Mouse (Mus musculus): ENCODE data around the gene Rplp1. TPM values are rescaled to one million over a fixed set of nuclear protein-coding genes. Genes with fewer than 3 reads are reported as not detected.

Gene Rplp1
- polyA plus RNA-seq, 1 experiment = 6,021 TPM

DNA sequence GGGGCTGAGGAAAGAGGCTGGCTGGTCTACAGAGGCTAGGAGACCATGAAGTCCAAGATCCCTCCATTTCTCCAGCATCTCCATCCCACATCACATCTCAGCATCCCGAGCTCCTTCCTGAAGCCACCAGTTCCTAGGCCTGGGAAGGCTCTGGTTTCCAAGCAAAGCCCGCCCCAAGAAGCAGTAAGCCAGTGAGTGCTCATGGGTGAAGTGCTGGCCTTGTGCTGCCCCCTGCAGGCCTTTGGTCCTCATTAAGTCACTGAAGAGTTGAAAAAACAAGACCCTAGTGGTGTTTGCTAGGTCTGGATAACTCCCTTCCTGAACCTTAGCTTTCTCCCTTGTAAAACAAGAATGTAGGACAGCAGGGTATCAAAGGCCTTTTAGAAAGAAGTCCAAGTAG lies 35.5 kb downstream of the Rplp1 start:
- Histone ChIP-seq H3K4me3 (ENCODE audit: low read depth, low read length) (no peak overlapping the region), H3K4me1 (ENCODE audit: control insufficient read depth, insufficient read depth, low read length) (no peaks in the 10 kb centered on the region), H3K27ac (ENCODE audit: insufficient read depth, low read length) (no peak overlapping the region), H3K27me3 (ENCODE audit: control insufficient read depth, insufficient read depth, low read length, poor library complexity, severe bottlenecking) (no peaks in the 10 kb centered on the region), H3K36me3 (ENCODE audit: control insufficient read depth, insufficient read depth, low read length, poor library complexity, severe bottlenecking) (no peaks in the 10 kb centered on the region), H3K9ac (ENCODE audit: low read depth, poor library complexity, severe bottlenecking) (no peak overlapping the region), H3K9me3 (replicated peaks; ENCODE audit: control insufficient read depth, insufficient read depth, low read length, poor library complexity, severe bottlenecking) (no peaks in the 10 kb centered on the region)
- peak; percentile 74 for TF ChIP-seq CTCF (IDR thresholded peaks at IDR 0.05; ENCODE audit: low read depth, low read length)
- TF ChIP-seq EP300 (IDR thresholded peaks at IDR 0.05; ENCODE audit: insufficient read depth, low read depth, low read length) = no peak

DNA sequence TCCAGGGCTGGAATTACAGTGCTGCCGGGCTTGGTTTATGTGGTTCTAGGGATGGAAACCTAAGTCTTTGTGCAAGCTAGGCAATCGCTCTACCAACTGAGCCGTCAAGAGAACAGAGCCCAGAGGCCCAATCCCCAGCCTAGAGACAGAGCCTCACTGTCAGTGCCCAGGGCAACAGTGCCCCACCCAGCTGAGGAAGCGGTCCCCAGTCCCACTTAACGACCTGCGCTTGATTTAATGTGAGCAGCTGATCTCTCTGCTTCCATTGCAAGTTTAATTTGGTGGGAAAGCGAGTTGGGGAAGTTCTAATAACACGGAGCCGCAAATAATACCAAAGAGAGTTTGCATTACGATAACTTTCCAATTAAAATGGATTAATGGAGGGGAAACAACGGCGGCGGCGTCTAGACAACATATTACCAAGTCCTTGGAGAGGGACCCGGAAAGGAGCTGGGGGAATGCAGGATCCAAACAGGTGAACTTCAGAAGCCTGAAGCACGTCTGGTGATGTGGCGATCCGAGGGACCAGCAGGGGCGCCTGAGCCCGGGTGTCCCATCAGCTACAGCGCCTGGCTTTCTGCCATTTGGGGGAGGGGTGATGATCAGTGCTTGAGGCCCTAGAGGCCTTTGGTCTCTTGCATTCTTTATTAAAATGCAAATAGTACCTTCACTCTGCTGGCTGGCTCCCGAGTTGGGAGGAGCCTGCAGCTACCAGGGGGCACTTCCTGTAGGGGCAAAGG lies 36.8 kb downstream of the Rplp1 start:
- H3K4me1 ChIP-seq (ENCODE audit: control insufficient read depth, insufficient read depth, low read length) = peaks cover 1% of the 10 kb centered on the region
- H3K9me3 ChIP-seq (replicated peaks; ENCODE audit: control insufficient read depth, insufficient read depth, low read length, poor library complexity, severe bottlenecking) = no peaks in the 10 kb centered on the region
- H3K36me3 ChIP-seq (ENCODE audit: control insufficient read depth, insufficient read depth, low read length, poor library complexity, severe bottlenecking) = no peaks in the 10 kb centered on the region
- TF ChIP-seq CTCF (IDR thresholded peaks at IDR 0.05; ENCODE audit: low read depth, low read length) (peak; percentile 14), POLR2A (IDR thresholded peaks at IDR 0.05; ENCODE audit: insufficient read depth, low read length) (no peak)
- no peak overlapping the region for H3K4me3 ChIP-seq (ENCODE audit: low read depth, low read length)
- no peak overlapping the region for H3K9ac ChIP-seq (ENCODE audit: low read depth, poor library complexity, severe bottlenecking)
- no peak overlapping the region for H3K27ac ChIP-seq (ENCODE audit: insufficient read depth, low read length)
- H3K27me3 ChIP-seq (ENCODE audit: control insufficient read depth, insufficient read depth, low read length, poor library complexity, severe bottlenecking) = no peaks in the 10 kb centered on the region

DNA sequence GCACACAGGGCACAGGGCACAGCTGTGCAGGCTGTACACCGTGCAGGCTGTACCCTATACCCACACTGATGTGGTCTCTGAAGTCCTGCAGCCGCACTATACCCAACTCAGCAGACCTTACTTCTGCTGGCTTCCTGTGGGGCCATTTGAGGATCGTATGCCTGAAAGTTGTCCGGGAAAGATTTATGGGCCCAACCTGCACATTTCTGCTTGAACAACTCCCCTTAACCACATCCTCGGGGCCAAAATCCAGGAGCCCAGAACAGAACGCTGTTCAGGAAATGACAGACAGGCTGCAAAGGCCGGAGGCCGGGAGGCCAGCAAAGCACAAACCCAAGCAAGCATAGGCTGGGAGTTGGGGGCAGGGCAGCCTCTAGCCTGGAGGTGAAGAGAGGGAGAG lies 41.0 kb downstream of the Rplp1 start:
- no peak for TF ChIP-seq POLR2A (IDR thresholded peaks at IDR 0.05; ENCODE audit: insufficient read depth, low read length)
- TF ChIP-seq EP300 (IDR thresholded peaks at IDR 0.05; ENCODE audit: insufficient read depth, low read depth, low read length) = no peak
- no peak for TF ChIP-seq CTCF (IDR thresholded peaks at IDR 0.05; ENCODE audit: low read depth, low read length)
- H3K4me1 ChIP-seq (ENCODE audit: control insufficient read depth, insufficient read depth, low read length) = peaks cover 1% of the 10 kb centered on the region
- H3K27me3 ChIP-seq (ENCODE audit: control insufficient read depth, insufficient read depth, low read length, poor library complexity, severe bottlenecking) = no peaks in the 10 kb centered on the region
- no peak overlapping the region for H3K9ac ChIP-seq (ENCODE audit: low read depth, poor library complexity, severe bottlenecking)
- no peak overlapping the region for H3K27ac ChIP-seq (ENCODE audit: insufficient read depth, low read length)
- H3K4me3 ChIP-seq (ENCODE audit: low read depth, low read length) = no peak overlapping the region
- H3K9me3 ChIP-seq (replicated peaks; ENCODE audit: control insufficient read depth, insufficient read depth, low read length, poor library complexity, severe bottlenecking) = peaks cover 3% of the 10 kb centered on the region; the same call in 1 of the 2 replicates
- no peaks in the 10 kb centered on the region for H3K36me3 ChIP-seq (ENCODE audit: control insufficient read depth, insufficient read depth, low read length, poor library complexity, severe bottlenecking)

DNA sequence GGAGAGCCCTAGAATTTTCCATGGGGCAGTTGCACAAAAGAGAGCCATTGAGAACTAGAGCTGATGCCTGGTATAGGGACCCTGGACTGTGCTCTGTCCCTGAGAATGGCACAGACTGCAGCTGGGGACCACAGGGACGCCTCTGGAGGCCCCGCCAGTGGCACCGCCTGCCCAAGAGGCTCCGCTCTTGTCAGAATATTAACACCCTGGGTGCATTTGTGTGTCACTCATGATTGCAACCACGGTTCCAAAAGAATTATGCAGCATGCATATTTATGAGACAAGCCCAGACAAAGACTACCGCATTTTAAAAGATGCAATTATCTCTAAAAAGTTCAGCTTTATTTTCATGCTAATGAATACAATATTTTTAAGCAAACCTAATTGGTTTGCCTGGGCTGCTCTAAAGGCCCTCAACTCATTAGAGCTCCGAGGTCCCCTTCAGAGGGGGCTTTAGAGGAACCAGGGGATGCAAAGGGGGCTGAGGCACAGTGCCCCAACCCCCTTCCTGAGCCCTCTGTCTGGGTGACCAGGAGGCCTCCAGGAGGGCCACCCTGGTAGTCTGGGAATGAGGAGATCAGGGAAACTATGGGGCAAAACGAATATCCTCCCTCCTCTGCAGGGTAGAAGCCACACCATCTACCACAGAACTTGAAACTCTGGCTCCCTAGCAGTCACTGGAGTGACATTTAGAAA lies 41.9 kb downstream of the Rplp1 start:
- Histone ChIP-seq H3K9ac (ENCODE audit: low read depth, poor library complexity, severe bottlenecking) (no peak overlapping the region), H3K27ac (ENCODE audit: insufficient read depth, low read length) (no peak overlapping the region), H3K9me3 (replicated peaks; ENCODE audit: control insufficient read depth, insufficient read depth, low read length, poor library complexity, severe bottlenecking) (peaks cover 3% of the 10 kb centered on the region; the same call in 1 of the 2 replicates), H3K27me3 (ENCODE audit: control insufficient read depth, insufficient read depth, low read length, poor library complexity, severe bottlenecking) (no peaks in the 10 kb centered on the region), H3K4me3 (ENCODE audit: low read depth, low read length) (no peak overlapping the region), H3K36me3 (ENCODE audit: control insufficient read depth, insufficient read depth, low read length, poor library complexity, severe bottlenecking) (no peaks in the 10 kb centered on the region), H3K4me1 (ENCODE audit: control insufficient read depth, insufficient read depth, low read length) (peaks cover 1% of the 10 kb centered on the region)
- no peak for TF ChIP-seq EP300 (IDR thresholded peaks at IDR 0.05; ENCODE audit: insufficient read depth, low read depth, low read length)
- no peak for TF ChIP-seq CTCF (IDR thresholded peaks at IDR 0.05; ENCODE audit: low read depth, low read length)
- TF ChIP-seq POLR2A (IDR thresholded peaks at IDR 0.05; ENCODE audit: insufficient read depth, low read length) = no peak

DNA sequence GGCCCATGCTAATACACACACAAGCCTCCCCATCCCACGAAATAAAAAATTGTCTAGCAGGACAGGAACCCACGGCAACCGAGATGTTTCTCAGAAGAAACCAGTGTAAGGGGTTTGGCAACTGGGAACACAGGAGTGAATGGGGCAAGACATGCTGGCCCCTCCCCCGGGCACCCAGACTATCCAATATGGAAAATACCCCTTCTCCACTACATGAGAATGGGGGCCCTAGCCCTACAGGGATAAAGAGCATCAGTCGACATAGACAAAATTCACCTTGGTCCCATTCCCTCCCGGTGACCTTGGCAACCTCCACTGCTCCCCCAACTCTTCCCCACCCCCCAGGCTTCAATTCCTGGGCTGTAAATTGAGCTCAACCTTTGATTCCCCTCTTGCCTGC lies 42.5 kb downstream of the Rplp1 start:
- H3K4me1 ChIP-seq (ENCODE audit: control insufficient read depth, insufficient read depth, low read length) = peaks cover 1% of the 10 kb centered on the region
- TF ChIP-seq EP300 (IDR thresholded peaks at IDR 0.05; ENCODE audit: insufficient read depth, low read depth, low read length) = no peak
- no peak for TF ChIP-seq POLR2A (IDR thresholded peaks at IDR 0.05; ENCODE audit: insufficient read depth, low read length)
- no peak for TF ChIP-seq CTCF (IDR thresholded peaks at IDR 0.05; ENCODE audit: low read depth, low read length)
- no peaks in the 10 kb centered on the region for H3K27me3 ChIP-seq (ENCODE audit: control insufficient read depth, insufficient read depth, low read length, poor library complexity, severe bottlenecking)
- H3K9me3 ChIP-seq (replicated peaks; ENCODE audit: control insufficient read depth, insufficient read depth, low read length, poor library complexity, severe bottlenecking) = peaks cover 3% of the 10 kb centered on the region; the same call in 1 of the 2 replicates
- no peak overlapping the region for H3K27ac ChIP-seq (ENCODE audit: insufficient read depth, low read length)
- no peaks in the 10 kb centered on the region for H3K36me3 ChIP-seq (ENCODE audit: control insufficient read depth, insufficient read depth, low read length, poor library complexity, severe bottlenecking)
- H3K9ac ChIP-seq (ENCODE audit: low read depth, poor library complexity, severe bottlenecking) = no peak overlapping the region
- no peak overlapping the region for H3K4me3 ChIP-seq (ENCODE audit: low read depth, low read length)

DNA sequence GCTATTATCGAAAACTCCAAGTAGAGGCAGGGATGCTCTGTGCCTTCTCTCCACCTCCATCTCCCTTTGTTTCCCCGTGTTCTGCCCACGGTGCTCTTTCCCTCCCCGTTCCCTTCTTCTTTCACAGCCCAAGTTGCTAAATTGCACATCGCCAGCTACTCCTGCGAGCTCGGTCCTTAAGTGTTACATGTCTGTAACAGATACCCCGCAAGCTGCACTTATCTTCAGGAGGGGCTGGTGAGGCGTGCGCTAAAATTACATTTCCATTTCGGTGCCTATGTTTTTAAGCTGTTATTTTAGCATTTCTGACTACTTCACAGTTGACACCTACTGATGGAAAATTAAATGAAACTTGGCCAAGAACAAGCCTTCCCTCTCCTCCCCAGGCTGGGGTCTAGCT lies 46.7 kb downstream of the Rplp1 start:
- H3K9me3 ChIP-seq (replicated peaks; ENCODE audit: control insufficient read depth, insufficient read depth, low read length, poor library complexity, severe bottlenecking) = peaks cover 3% of the 10 kb centered on the region
- H3K4me3 ChIP-seq (ENCODE audit: low read depth, low read length) = no peak overlapping the region
- no peaks in the 10 kb centered on the region for H3K27me3 ChIP-seq (ENCODE audit: control insufficient read depth, insufficient read depth, low read length, poor library complexity, severe bottlenecking)
- no peak for TF ChIP-seq CTCF (IDR thresholded peaks at IDR 0.05; ENCODE audit: low read depth, low read length)
- no peak for TF ChIP-seq POLR2A (IDR thresholded peaks at IDR 0.05; ENCODE audit: insufficient read depth, low read length)
- no peak for TF ChIP-seq EP300 (IDR thresholded peaks at IDR 0.05; ENCODE audit: insufficient read depth, low read depth, low read length)
- H3K9ac ChIP-seq (ENCODE audit: low read depth, poor library complexity, severe bottlenecking) = no peak overlapping the region
- no peak overlapping the region for H3K27ac ChIP-seq (ENCODE audit: insufficient read depth, low read length)
- no peaks in the 10 kb centered on the region for H3K4me1 ChIP-seq (ENCODE audit: control insufficient read depth, insufficient read depth, low read length)
- no peaks in the 10 kb centered on the region for H3K36me3 ChIP-seq (ENCODE audit: control insufficient read depth, insufficient read depth, low read length, poor library complexity, severe bottlenecking)

Other genes with a start within 250 kb of the Rplp1 start
- gene Kif23, start 32.2 kb upstream of the Rplp1 start, polyA plus RNA-seq (2011; ENCODE audit: insufficient read depth, insufficient read length, low read depth, missing spikeins) = 165 and 182 TPM in 2 replicates
- gene Paqr5, start 112.3 kb upstream of the Rplp1 start, polyA plus RNA-seq (2011; ENCODE audit: insufficient read depth, insufficient read length, low read depth, missing spikeins) = 0.93 and 1.6 TPM in 2 replicates
- gene Glce, start 208.1 kb upstream of the Rplp1 start, polyA plus RNA-seq (2011; ENCODE audit: insufficient read depth, insufficient read length, low read depth, missing spikeins) = 19.9 TPM in 2 replicates